In the genomic region with DNA sequence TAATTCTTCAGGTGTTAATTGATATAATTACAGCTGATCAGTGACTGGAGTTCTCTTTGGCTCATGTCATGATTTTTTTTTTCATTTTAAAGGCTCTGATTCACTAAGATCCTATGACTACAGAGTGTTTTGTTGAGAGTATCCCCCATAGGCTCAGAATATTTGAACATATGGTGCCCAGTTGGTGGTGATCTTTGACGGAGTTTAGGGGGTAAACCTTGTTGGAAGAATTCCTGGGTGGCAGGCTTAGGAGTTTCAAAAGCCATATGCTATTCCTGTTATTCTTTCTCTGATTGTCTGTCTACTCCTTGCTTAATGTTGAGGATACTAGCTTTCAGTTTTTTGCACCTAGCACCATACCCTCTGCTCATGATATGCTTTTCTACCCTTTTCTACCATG, we compare ENCODE assay signal across 20 mouse cellular contexts.
DNase-seq lines count a peak whose midpoint lies in the region; ATAC-seq lines count a peak whose summit lies in the region.
"Had no signal": no experiment of that assay in that cellular context is flagged by ENCODE, and none has a peak within 500 bp of the region (broad histone marks: within the 10 kb centered on the region; RNA-seq: fewer than 3 reads in every experiment).

No protein-coding gene starts in this region.

- ATAC-seq in cerebellum, adult (ENCODE audit: insufficient number of reproducible peaks, low FRiP score, low TSS enrichment): no peak
- ATAC-seq: activated CD4-positive, CD25-positive, alpha-beta regulatory T cell, adult 4 months; forebrain, embryonic 15.5 days; hindbrain, embryonic 16.5 days; inflammation-experienced regulatory T-cells, adult 6 months; intestine, embryonic 16.5 days had no signal

- DNase-seq in cerebellum, adult 11 months: peak; percentile 32
- peak; percentile 43 to 47 for DNase-seq in cerebellum, adult 18-20 months
- DNase-seq in cerebellum, adult 9-11 months: peak; percentile 56
- DNase-seq in hindlimb bud, embryonic 11.5 days (ENCODE audit: extremely low spot score, low read depth, low spot score): peak; percentile 0
- no peak for DNase-seq in thymus, postnatal 25 days
- no peak for DNase-seq in urinary bladder, postnatal 10 days (ENCODE audit: low spot score)
- no peak for DNase-seq in retina, postnatal 1 day
- DNase-seq: adrenal gland, adult 8-10 months; adrenal gland, postnatal 25 days; embryo, embryonic 11 days; gastrocnemius, postnatal 25 days; heart, adult 18-20 months; heart, postnatal 10 days; heart, postnatal 36 days had no signal

Comparison
In these comparisons a context has a peak if more than half of its experiments do, and no peak if none do; other contexts are left out.
1. DNase-seq: peak in cerebellum, adult 11 months (single experiment), cerebellum, adult 18-20 months (2 of 2), cerebellum, adult 9-11 months (single experiment) and hindlimb bud, embryonic 11.5 days (single experiment); none in thymus, postnatal 25 days (single experiment), urinary bladder, postnatal 10 days (single experiment) and retina, postnatal 1 day (single experiment).